Mouse (Mus musculus): Measurements from ENCODE around the gene Ltbp1. TPM values are rescaled to one million over a fixed set of nuclear protein-coding genes. Genes with fewer than 3 reads are reported as not detected.

Ltbp1 gene
- total and polyA plus RNA-seq, 3 experiments: 2.3 to 6.4 (median 2.5) TPM

DNA sequence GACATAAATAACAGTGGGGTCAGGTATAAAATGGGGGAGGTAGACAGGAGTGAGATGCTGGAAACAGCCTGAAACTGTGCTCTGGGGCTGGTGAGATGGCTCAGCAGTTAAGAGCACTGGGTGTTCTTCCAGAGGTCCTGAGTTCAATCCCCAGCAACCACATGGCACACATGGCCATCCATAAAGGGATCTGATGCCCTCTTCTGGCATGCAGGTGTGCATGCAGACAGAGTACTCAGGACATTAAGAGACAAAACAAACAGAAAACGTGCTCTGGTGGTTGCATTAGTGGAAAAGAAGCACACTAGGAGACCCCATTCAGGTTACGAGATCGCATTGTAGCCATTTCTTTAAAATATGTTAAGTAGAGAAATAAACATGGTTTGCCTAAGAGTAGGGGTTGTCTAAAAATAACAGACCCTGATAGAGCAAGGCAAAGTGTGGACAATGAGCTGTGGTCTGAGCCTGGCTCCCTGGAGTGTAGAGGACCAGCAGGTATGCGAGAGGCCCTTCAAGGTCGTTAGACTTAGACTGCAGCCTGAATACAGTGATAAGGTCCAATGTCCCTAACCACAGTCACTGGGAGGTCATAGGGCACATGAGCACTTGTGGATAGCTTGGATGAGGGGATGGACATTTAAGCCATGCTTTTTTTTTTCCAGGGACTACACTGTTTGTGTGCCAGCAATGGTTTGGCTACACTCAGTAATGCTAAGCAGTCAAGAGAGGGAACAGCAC, 369.1 kb downstream of the Ltbp1 start:
- Histone ChIP-seq H3K27me3 (replicated peaks) (no peaks in the 10 kb centered on the region), H3K27ac (ENCODE audit: insufficient read depth, low read depth) (no peak overlapping the region), H3K9ac (ENCODE audit: insufficient read depth, low read depth) (no peak overlapping the region), H3K79me2 (replicated peaks; ENCODE audit: control insufficient read depth, extremely low read depth, insufficient read depth, poor library complexity, severe bottlenecking) (no peaks in the 10 kb centered on the region), H3K9me3 (replicated peaks; ENCODE audit: low read length) (no peaks in the 10 kb centered on the region), H3K4me2 (ENCODE audit: insufficient read depth, low read depth, poor library complexity, severe bottlenecking) (no peak overlapping the region), H3K4me1 (ENCODE audit: control insufficient read depth in 1 of 2, insufficient read depth in 2 of 2) (peaks cover 0 to 13% of the 10 kb centered on the region in 2 experiments; a peak in 2 of 4 replicates), H3K36me3 (replicated peaks in 1 of 2; ENCODE audit: control insufficient read depth in 1 of 2, insufficient read depth in 1 of 2, low read length in 1 of 2) (no peaks in the 10 kb centered on the region), H3K4me3 (replicated peaks in 1 of 3; ENCODE audit: low read depth in 2 of 3, low read length in 2 of 3, poor library complexity in 1 of 3) (no peak overlapping the region)
- peak; percentile 64; the same call in 1 of the 2 replicates for TF ChIP-seq MYC (IDR thresholded peaks at IDR 0.05; ENCODE audit: low read depth, low read length)
- no peak for TF ChIP-seq TCF12 (IDR thresholded peaks at IDR 0.05; ENCODE audit: low read depth, low read length)
- no peak for TF ChIP-seq UBTF (IDR thresholded peaks at IDR 0.05; ENCODE audit: low read depth, low read length)
- TF ChIP-seq GABPA (IDR thresholded peaks at IDR 0.05; ENCODE audit: insufficient replicate concordance, low read depth, low read length): no peak
- TF ChIP-seq BHLHE40 (IDR thresholded peaks at IDR 0.05; ENCODE audit: low read depth, low read length): no peak
- TF ChIP-seq NELFE (IDR thresholded peaks at IDR 0.05; ENCODE audit: low read depth, low read length): no peak
- TF ChIP-seq ZMIZ1 (IDR thresholded peaks at IDR 0.05; ENCODE audit: low read depth, low read length): no peak
- no peak for TF ChIP-seq ZC3H11A (IDR thresholded peaks at IDR 0.05; ENCODE audit: low read depth, low read length)
- TF ChIP-seq USF1 (IDR thresholded peaks at IDR 0.05; ENCODE audit: low read depth, low read length): no peak
- no peak for TF ChIP-seq ELF1 (IDR thresholded peaks at IDR 0.05; ENCODE audit: low read depth, low read length)
- no peak for TF ChIP-seq ZKSCAN1 (IDR thresholded peaks at IDR 0.05; ENCODE audit: borderline replicate concordance, low read depth, low read length)
- TF ChIP-seq PAX5 (IDR thresholded peaks at IDR 0.05; ENCODE audit: low read length): no peak
- no peak for TF ChIP-seq MAZ (IDR thresholded peaks at IDR 0.05; ENCODE audit: low read depth, low read length)
- no peak for TF ChIP-seq IRF4 (IDR thresholded peaks at IDR 0.05; ENCODE audit: low read depth, low read length)
- TF ChIP-seq RAD21 (IDR thresholded peaks at IDR 0.05; ENCODE audit: low read depth, low read length): peak; percentile 25
- no peak for TF ChIP-seq CHD2 (IDR thresholded peaks at IDR 0.05; ENCODE audit: low read length)
- no peak for TF ChIP-seq POLR2A (IDR thresholded peaks at IDR 0.05; ENCODE audit: low read depth, low read length)
- TF ChIP-seq MXI1 (IDR thresholded peaks at IDR 0.05; ENCODE audit: low read depth, low read length): no peak
- peak; percentile 4 to 40; a peak in 2 of 4 replicates for TF ChIP-seq CTCF (conservative IDR thresholded peaks at IDR 0.05 in 1 of 2, IDR thresholded peaks at IDR 0.05 in 1 of 2; ENCODE audit: low read depth in 2 of 2, low read length in 2 of 2)
- no peak for TF ChIP-seq CHD1 (IDR thresholded peaks at IDR 0.05; ENCODE audit: low read depth, low read length)
- peak; percentile 29 for TF ChIP-seq SMC3 (IDR thresholded peaks at IDR 0.05; ENCODE audit: low read depth, low read length)
- no peak for TF ChIP-seq E2F4 (IDR thresholded peaks at IDR 0.05; ENCODE audit: insufficient replicate concordance, low read depth, low read length)
- no peak for TF ChIP-seq TBP (conservative IDR thresholded peaks at IDR 0.05; ENCODE audit: low read depth, low read length)
- no peak for DNase-seq (ENCODE audit: extremely low read depth)
- in situ Hi-C loops (cut with MboI; ENCODE audit: low pct_ligation_motif_present, low pct_unique_long_range_greater_than_20kb, low sequenced_read_pairs): loop anchor here (5.0 to 25.0 kb wide), 4 partner anchors 168 to 562 kb away; no protein-coding TSS in a partner anchor
- dilution Hi-C loops (cut with MboI; ENCODE audit: extremely low pct_ligation_motif_present, extremely low pct_unique_long_range_greater_than_20kb, low sequenced_read_pairs): no loop called here

Data from CH12.LX (cell line).